In genomic region chr6:142967407-142967806, GRCm38 (mm10) we compare ENCODE assay signal across 20 mouse cellular contexts.
"Had no signal": no experiment of that assay in that cellular context is flagged by ENCODE, and none has a peak within 500 bp of the region (broad histone marks: within the 10 kb centered on the region; RNA-seq: fewer than 3 reads in every experiment).

No protein-coding gene starts in this region.

- H3K4me2 ChIP-seq: limb, embryonic 12.5 days; limb, embryonic 15.5 days; liver, embryonic 13.5 days; midbrain, embryonic 15.5 days; neural tube, embryonic 12.5 days; neural tube, embryonic 15.5 days had no signal

- H3K4me3 ChIP-seq: limb, embryonic 12.5 days; limb, embryonic 15.5 days; liver, embryonic 13.5 days; megakaryocyte, embryonic 14.5 days; midbrain, embryonic 10.5 days; midbrain, embryonic 15.5 days; neural tube, embryonic 12.5 days; neural tube, embryonic 15.5 days had no signal

- H3K36me3 ChIP-seq: limb, embryonic 12.5 days; limb, embryonic 15.5 days; liver, embryonic 13.5 days; midbrain, embryonic 10.5 days; midbrain, embryonic 15.5 days; neural tube, embryonic 12.5 days; neural tube, embryonic 15.5 days had no signal

- H3K9me3 ChIP-seq: limb, embryonic 12.5 days; limb, embryonic 15.5 days; liver, embryonic 13.5 days; midbrain, embryonic 10.5 days; midbrain, embryonic 15.5 days; neural tube, embryonic 12.5 days; neural tube, embryonic 15.5 days had no signal

- DNase-seq: kidney, adult 18-20 months; kidney, postnatal 10 days; kidney, postnatal 36 days; liver, embryonic 13.5 days; lung, adult 2 months; lung, postnatal 14 days; lung, postnatal 4 days; right cerebral cortex, adult 18-20 months; right cerebral cortex, postnatal 14 days; right cerebral cortex, postnatal 4 days; thymus, postnatal 36 days had no signal

- ATAC-seq: inflammation-experienced regulatory T-cells, adult 6 months; intestine, embryonic 16.5 days; midbrain, embryonic 15.5 days had no signal

- H3K9ac ChIP-seq: limb, embryonic 12.5 days; limb, embryonic 15.5 days; liver, embryonic 13.5 days; midbrain, embryonic 15.5 days; neural tube, embryonic 12.5 days; neural tube, embryonic 15.5 days had no signal

- H3K27me3 ChIP-seq: midbrain, embryonic 15.5 days; neural tube, embryonic 12.5 days; neural tube, embryonic 15.5 days had no signal

- H3K27ac ChIP-seq: limb, embryonic 12.5 days; limb, embryonic 15.5 days; liver, embryonic 13.5 days; midbrain, embryonic 10.5 days; midbrain, embryonic 15.5 days; neural tube, embryonic 12.5 days; neural tube, embryonic 15.5 days had no signal
